Mouse (Mus musculus) MN1 (cell line): ENCODE data around the gene Slc11a1.
"Not testable (repeated sequence)": the region's sequence is repeated elsewhere in the genome, so short reads cannot be mapped to it uniquely, and the experiment has no call there.

Source experiments
- DNase-seq: peaks from one replicate; pipeline ENCODE4 v3.0.0-alpha.2; 2016; ENCODE audit warnings: low spot score

The Slc11a1 gene

GRCm38 (mm10) chr1:74387386-74387988 lies 12.5 kb downstream of the Slc11a1 start:
- DNase-seq = no peak

- no peak for DNase-seq
Observed at GRCm38 (mm10) chr1:74388398-74388920, 13.5 kb downstream of the Slc11a1 start.

DNA sequence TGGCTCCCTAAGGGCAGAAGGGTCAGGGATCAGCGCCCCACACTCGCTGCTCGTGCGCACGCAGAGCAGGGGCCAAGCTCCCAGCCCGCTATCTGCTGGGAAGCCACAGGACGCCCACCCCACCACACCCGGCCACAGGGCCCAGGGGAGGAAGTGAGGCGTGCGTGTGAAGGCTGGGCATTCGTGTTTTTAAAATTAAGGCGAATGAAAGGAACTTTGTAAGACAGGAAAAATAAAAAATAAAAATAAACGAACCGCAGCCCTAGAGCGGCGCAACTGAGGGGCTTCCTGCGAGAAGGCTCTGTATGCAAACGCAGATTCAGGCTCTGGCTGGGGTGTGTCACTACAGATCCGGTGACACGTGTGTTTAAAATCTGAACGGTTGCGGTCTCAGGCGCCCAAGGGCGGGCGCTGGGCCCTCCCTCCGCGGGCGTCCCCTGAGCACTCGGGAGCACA lies 14.9 kb downstream of the Slc11a1 start:
- no peak for DNase-seq

- no peak for DNase-seq
Observed at GRCm38 (mm10) chr1:74390287-74390906, 15.4 kb downstream of the Slc11a1 start.

DNA sequence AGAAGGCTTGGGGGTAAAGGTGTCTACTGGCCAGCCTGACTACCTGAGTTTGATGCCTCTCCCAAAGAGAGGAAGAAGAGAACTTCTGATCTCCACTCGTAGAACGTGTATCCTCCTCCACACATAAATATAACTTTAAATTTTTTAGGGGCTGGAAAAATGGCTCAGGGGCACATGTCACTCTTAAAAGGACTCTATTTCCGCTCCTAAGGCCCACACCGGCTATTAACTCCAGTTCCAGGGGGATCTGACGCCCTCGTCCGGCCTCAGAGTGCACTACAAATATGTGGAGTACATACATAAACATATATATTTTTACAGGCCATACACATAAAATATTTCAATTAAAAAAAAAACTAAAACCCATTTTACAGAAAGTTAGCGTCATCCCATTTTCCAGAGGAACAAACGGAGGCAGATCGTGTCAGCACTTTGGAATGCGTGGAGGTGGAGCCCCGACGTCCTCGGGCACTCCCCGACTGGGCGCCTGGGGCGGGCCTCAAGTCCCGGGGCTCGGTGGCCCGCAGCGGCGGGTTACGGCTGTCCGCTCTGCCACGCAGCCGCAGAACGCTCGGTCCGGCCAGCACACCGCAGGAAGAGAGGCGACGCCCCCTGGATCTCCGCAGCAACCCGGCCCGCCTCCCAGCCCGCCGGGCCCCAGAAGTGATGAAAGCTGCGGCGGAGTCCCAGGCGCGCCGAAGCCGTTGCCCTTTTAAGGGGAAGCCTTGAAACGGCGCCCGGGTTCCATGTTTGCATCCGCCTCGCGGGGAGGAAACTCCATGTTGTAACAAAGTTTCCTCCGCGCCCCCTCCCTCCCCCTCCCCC lies 16.1 kb downstream of the Slc11a1 start, which contains the start of gene Ctdsp1:
TSS of gene Ctdsp1 (plus strand) at position 586 of the 825 bp plus-strand sequence.
- peak; percentile 98 for DNase-seq

DNA sequence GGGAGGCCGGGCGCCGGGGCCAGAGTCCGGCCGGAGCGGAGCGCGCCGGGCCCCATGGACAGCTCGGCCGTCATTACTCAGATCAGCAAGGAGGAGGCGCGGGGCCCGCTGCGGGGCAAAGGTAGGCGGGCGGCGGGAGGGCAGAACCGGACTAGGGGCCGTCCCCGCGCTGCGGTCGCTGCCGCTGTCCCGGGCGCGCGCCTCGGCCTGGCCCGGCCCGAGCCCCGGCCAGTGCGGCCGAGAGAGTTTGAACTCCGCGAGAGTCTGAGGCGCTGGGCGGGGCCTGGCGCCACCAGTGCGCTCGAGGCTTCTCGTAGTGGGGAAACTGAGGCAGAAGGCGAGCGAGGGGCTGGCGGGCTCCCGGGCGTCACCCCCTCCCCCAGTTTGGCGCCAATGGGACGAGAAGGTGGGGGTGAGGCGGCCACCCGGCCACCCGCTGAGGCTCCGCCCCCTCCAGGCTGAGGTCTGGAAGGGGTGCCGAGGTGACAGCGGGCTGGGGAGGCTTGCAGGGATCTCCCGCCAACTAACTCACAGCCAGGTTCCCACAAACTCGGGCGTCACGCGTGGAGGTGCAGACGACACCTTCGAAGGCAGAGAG lies 16.9 kb downstream of the Slc11a1 start:
- peak; percentile 72 for DNase-seq

GRCm38 (mm10) chr1:74392446-74392994 lies 17.5 kb downstream of the Slc11a1 start:
- DNase-seq = peak; percentile 28

DNA sequence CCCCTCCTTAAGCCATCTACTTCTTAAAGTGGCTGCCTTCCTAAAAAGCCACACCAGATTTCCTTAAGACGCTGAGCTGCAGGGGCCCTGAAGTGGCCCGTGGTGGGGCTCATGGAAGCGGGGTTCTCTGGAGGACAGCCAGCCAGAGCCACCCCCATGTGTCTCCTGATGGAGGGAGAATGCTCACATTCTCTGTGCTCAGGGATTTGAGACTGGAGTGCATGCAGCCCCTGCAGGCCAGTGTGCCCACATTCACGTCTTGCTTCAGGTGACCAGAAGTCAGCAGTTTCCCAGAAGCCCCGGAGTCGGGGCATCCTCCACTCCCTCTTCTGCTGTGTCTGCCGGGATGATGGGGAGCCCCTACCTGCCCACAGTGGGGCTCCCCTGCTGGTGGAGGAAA lies 18.0 kb downstream of the Slc11a1 start:
- no peak for DNase-seq

- no peak for DNase-seq
Observed at GRCm38 (mm10) chr1:74393697-74394096, 18.7 kb downstream of the Slc11a1 start.

GRCm38 (mm10) chr1:74394311-74394710 lies 19.3 kb downstream of the Slc11a1 start:
- no peak for DNase-seq

- no peak for DNase-seq
Observed at GRCm38 (mm10) chr1:74394858-74395257, 19.9 kb downstream of the Slc11a1 start.

DNA sequence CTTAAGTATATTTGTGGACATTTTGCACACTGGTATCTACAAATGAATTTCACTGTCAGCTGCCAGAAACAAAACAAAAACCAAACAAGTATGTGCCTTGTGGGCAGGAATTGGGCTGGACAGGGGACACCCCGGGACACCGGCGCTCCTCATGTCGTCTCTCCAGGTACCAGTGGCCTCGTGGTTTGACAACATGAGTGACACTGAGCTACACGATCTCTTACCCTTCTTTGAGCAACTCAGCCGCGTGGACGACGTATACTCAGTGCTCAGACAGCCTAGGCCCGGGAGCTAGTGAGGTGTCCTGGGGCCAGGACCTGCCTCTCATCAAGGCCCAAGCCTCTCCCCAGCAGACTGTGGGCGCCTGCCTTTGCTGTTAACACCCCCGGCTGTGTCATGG lies 20.3 kb downstream of the Slc11a1 start:
- DNase-seq = no peak

DNA sequence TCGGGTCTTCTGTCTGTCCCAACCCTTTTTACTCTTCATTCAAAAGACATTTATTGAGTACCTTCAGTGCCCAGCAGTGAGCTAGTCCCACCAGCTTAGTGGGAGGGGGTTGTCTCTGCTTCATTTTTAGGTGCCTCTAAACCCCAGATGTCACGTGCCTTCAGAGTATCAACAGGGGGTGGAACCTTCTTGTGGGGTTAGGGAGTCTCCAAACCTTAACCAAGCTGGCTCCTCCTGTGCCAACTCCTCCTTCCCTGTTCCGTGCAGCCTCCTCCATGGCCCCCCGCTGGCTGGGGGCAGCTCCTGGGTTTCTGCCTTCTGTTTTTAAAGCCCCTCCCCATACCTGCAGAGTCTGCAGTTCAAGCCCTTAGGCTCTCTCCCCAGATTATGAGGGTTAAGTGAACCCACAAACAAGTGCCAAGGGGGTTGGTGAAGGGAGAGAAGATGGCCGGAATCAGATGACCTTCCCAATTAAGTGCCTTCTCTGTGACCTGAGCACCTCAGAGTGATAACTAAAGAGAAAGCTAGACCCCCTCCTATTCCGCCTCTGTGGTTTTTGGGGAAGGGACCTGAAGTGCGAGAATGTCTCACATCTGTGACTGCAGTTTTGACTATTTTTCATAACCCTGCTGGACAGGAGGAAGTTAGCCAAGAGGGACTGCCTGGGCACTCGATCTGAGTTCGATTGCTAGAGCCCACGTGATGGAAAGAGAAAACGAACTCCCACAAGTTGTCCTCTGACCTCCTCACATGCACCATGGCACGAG lies 21.6 kb downstream of the Slc11a1 start:
- DNase-seq = not testable (repeated sequence)

GRCm38 (mm10) chr1:74397268-74397918 lies 22.4 kb downstream of the Slc11a1 start:
- DNase-seq = peak; percentile 99

GRCm38 (mm10) chr1:74397919-74398451 lies 23.0 kb downstream of the Slc11a1 start:
- peak; percentile 76 for DNase-seq

GRCm38 (mm10) chr1:74400531-74400930 lies 25.5 kb downstream of the Slc11a1 start:
- DNase-seq = no peak

DNA sequence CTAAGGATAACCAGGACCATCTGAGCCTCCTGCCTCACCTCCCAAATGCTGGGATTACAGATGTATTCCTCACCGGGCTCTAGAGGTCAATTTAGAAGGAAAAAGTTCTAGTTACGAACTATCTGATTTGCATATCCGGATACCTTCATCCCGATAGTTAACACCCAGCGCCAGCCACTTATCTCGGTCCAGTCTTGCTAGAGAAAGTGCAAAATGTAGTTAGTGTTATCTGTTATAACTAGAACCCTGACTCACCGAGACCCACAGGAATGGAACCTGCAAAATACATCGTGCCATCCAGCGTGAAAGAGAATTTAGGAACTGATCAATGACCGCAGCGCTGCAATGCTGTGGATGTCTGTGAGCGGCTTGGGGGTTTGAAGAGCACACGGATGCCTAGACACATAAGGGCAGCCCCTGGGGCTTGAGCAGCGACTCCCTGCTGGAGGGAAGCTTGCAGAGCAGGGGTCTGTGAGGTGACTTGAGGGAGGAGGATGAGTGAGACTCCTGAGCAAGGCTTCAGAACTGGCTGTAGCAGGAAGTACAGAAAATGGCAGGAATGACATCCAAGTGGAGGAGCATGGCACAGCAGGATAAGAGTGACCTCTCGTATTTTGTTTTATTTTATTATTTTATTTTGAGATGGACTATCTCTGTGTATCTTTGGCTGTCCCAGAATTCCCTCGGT lies 26.2 kb downstream of the Slc11a1 start:
- no peak for DNase-seq

DNA sequence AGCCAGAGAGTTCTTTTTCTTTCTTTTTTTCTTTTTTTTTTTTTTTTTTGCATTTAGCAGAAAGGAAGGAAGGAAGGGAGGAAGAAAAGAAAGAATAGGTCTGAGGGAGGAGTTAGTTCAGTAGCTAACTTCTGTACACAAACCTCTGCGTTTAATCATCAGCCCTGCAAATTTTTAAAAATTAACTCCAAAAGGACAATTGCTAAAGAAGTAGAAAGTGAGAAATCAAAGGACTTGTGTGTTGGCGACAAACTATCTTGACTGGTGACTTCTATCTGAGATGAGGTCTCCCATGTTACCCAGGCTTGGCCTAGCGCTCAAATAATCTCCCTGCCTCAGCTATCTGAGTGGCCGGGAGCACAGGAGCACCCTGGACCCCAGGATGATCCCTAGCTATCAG lies 29.2 kb downstream of the Slc11a1 start:
- DNase-seq = no peak

DNA sequence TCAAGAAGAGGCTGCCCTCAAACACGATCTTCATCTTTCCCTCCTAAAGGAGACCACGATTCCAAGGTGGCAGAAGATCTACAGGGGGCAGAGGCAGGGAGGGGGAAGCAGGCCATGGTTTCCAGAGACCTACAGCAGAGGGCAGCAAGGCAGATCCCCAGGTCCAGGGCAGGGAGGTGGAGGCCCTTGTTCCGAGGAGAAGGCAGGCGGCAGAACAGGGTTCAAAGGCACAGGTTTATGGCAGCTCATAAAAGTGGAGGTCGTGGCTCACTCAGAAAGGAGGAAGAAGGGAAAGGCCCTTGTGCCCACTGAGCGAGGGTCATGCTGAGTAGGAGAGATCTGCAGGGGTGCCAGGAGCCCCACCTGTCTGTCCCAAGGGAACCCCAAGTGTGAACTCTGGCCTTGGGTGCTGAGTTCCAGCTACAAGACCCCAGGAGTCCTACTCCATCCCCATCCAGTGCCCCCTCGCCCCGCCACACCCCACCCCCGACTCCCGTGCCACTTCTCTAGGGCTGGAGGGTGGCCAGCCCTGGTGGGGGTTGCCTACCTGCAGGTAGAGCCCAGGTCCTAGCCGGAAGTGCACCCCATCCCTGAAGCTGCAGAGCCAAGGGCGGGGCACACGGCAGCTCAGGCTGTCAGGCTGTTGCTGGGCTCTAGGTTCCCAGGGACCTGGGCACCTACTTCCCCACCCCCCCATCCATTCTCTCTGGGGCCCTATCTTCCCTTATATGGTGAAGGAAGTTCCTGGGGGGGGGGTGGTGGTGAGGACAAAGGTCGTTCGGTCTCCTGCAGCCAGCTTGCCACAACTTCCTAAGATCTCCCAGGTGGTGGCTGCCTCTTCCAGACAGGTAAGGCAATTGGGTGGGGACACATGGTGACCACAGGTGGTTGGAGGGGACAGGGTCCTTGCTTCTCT lies 33.9 kb downstream of the Slc11a1 start, which contains the start of gene Vil1:
TSS of gene Vil1 (plus strand) at position 788 of the 916 bp plus-strand sequence.
- DNase-seq = no peak
